Mouse (Mus musculus) testis, postnatal 14 days (tissue): Measurements from ENCODE around the gene Commd7.

Source experiments
- DNase-seq: peaks from one replicate; pipeline ENCODE4 v3.0.0; 2021; ENCODE audit warnings: low spot score

The Commd7 gene

DNA sequence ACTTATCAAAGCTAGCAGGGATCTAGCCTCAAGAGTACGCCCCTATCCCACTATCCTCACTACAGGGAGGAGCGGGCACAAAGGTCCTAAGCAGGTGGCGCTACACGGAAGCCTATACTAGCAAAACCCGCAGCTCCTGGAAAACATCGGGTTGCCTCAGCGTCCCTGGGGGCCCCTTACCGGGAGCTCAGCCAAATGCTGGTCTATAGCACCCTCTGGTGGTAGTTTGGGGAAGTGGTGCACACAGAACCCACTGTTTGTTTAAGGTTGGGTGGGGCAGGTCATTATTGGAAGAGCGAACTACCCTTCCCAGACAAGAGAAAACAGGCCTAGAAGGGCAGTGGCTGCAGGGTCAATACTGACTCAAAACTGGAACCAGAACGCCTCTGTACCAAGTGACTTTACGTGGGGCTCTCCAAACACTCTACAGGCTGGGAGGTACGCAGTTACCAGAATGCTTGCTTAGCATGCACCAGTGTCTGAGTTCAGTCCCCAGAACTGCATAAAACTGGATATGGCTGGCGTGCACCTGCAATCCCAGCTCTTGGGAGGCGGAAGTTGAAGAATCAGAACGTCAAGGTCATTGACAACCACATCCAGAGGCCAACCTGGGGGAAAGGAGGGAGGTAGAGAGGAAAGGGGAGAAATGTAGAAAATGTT, 45.9 kb downstream of the Commd7 start:
- peak; percentile 79 for DNase-seq

DNA sequence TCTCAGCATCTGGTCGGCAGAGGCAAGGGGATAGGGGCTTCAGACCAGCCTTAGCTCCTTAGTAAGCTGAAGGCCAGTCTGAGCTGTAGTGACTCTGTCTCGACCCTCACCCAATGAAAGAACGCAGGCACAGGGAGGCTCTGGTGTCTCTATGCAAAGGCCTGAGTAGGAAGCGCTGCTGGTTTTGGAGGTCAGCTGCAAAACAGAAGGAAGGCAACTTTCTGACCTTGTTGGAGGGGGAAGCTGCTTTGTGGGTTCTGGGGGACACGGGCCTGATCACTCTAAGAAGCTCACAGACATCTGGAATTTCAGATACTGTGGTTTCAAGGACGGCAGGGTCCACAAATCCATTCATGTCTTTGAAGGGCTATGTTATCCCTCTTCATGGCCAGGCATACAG, 46.6 kb downstream of the Commd7 start:
- DNase-seq, result no peak

DNA sequence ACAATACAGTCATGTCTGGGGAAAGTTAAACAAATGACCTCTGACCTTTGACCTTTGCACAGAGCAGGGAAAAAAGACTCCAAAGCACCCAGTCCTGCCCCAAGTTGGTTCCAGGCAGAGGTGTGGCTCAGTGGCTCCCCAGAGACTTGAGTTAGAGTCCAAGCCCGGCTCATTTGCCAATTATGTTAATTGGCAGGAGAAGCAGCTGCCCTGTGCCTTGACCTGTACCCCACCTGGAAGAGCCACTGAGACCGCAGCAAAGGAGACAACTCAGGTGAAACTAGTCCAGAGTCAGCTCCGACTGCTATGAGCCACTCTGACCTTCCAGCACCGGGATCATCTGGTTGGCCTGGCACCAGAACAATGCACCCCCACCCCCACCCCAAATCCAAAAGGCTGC, 48.2 kb downstream of the Commd7 start:
- DNase-seq, result no peak

DNA sequence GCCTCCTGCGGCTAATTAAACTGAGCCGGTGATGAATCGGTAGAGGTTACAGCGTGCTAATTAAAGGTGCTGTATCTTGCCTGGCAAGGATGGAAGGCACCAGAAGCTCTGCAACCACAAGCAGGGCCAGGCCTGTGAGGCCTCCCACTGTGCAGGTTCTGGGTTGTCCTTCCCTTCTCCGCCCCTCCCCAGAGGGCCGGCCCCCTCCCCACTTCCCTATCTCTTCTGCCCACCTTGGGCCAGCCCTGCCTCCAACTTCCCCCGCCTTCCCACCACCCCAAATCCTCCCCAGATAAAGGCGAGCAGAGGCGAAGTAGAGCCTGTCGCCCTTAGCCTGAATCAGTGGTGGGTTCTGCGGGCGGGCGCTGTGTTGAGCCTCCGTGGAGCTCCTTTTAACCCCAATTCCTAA, 48.9 kb downstream of the Commd7 start:
- DNase-seq, result no peak

DNA sequence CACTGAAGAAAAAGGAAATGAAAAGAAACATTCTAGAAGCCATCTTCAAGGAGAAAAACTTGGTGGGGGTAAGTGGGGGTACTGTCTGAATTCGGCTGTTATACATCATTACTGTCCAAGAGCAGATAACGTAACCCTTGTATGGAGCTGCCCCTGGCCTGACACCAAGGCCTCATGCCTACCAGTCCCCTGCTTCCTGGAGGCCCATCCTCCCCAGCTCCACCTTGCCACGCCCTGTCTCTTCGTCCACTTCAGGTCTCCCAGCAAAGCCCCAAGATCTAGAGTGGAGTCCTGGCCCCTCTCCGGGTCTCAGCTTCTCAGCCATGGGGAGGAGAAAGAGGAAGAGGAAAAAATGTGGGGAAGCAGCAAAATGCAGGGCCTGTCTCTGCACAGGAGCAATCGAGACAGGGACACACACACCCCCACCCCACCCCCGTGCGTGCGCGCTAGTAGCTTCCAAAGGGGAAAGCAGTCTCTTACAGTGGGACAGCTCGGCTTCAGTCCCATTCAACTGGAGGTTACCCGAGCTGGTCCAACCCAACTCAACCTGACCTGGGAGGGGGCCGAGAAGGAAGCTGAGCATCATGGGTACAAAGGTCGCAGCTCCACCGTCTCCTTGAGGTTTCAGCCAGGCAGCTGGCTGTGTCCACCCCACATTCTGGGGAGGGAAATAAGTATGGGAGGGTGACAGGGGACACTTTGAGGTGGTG, 49.5 kb downstream of the Commd7 start:
- DNase-seq, result no peak

DNA sequence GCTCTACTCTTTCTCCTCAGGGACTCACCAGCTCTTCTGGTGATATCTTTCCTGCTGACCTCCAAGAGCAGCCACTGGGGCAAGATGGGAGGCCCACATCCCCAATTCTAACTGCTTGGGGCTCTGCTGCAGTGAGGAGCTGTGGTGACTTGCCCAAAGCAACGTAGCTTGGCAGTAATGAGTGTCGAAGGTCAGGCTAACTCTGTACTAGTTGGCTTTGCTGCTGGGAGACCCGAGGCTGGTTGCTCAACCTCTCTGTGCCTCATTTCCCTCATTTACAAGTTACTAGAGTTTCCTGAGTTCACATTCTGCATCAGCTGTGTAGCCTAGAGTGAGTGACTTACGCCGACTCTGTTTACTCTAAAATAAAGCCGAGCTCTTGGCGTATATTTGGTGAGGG, 51.2 kb downstream of the Commd7 start:
- no peak for DNase-seq

DNA sequence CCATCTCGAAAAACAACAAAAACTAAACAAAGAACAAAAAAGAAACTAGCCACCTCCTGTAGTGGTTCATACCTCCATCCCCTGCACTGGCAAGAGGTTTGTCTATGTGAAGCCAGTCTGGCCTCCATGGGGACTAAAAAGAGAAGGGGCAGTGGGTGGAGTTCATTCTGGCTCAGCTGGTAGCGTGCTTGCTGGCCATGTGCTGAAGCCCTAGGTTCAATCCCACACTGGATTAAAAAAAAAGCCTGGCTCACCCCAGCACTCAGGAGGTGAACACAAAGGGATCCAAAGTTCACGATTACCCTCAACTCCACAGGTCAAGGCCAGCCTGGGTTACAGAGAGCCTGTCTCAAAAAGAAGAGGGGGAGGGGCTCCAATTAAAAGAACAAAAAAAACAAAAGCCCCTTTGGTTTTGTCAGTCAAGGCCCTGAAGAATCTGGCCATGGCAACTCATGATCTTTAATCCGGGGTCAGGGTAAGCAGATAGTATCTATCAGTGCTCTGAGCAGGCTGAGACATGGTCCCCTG, 52.1 kb downstream of the Commd7 start:
- no peak for DNase-seq

DNA sequence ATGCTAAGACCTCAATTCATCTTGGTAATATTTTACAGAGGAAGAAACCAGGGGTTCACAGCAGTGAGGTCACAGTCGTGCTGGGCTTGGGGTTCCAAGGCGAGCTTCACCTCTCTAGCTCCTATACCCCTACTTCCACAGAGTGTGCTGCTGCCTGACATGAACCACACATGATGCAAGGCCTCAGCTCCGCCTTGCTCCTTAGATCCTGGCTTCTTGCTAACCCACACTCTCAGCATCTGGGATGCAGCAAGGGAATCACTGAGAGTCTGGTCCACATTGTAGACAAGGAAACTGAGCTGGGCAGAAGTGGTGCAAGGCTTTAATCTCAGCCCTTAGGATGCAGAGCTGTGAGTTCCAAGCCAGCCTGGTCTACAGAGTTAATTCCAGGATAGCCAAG, 52.5 kb downstream of the Commd7 start:
- DNase-seq, result no peak

DNA sequence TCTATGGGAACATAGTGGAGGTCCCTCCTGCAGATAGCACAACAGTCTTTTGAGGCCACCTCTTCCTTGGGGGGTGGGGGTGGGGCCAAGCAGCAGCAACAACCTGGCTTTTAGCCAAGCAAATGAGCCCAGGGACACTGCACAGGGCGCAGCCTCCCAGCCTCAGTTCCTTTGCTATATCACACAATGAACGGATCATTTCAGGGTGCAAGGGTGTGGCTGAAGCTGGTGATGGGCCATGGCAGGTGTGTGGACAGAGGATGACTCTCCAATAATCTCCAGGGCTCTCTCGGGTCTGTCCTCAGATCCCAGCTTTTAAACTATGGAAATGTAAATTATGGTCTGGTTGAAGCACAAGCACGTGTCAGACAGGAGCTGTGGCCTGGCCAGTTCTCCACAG, 55.5 kb downstream of the Commd7 start:
- DNase-seq, result no peak

DNA sequence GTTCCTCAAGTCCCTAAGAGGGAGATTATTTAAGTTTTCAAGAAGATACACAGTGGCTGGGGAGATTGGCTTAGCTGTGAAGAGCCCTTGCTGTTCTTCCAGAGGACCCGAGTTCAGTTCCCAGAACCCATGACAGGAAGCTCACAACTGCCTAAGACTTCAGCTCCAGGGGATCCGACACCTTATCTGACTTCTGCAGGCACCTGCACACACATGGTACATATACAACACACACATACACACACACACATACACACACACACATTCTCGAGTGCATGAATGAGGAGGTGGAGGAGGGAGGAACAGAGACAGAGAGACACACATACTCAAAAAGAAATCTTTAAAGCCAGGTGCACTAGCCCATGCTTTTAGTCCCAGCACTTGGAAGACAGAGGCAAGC, 56.4 kb downstream of the Commd7 start:
- no peak for DNase-seq

DNA sequence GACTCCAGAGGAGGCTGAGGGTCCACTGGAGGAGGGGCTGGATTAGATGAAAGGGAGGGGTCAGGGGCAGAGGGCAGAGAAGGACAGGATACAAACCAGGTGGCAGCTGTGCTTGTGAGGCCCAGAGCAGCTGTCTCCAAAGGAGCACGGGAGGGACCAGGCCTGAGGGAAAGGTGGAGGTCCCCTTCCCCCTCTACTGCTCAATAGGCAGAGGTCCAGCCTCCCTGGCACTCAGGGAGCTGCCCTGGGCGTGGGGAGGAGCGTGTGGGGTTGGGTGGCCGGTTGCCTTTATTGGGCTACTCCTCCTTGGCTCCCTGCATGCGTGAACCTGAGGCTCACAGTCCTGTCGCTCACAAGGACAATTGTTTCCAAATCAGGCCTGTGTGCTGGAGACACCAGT, 57.0 kb downstream of the Commd7 start:
- DNase-seq, result no peak

DNA sequence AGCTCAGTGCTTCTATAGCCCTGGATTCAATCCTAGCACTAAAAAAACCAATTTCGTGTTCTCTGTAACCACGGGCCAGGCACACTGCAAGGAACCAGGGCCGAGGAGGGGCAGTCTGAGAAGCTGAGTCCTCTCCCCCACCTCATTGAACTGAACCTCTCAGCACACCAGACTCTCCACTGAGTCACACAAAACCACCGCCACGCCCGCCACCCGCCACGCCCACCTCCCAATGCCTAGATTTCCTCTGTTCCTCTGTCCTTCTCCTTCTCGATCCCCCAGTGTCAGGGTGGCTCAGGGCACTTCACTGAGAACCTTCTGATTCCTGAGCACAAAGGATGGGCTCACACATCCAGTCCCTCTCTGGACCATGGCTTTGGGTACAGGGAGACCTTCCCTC, 59.5 kb downstream of the Commd7 start:
- DNase-seq, result no peak

DNA sequence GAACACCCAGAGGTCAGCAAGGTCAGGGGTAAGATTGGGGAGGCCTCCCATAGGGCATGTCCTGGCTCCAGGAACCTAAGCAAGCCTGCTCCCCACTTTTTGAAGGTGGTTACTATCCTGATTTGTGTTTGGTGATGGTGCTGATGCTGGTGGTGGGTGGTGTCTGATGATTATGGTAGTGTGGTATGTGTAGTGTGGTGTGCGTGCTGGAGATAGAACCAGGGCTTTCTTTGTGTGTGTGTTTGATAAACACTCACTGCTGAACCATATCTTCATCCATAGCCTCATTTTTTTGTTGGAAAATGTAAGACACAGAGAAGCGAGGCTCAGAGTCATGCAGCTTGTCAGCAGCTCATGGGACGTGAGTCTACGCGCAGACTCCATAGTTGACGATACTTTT, 64.0 kb downstream of the Commd7 start:
- no peak for DNase-seq

DNA sequence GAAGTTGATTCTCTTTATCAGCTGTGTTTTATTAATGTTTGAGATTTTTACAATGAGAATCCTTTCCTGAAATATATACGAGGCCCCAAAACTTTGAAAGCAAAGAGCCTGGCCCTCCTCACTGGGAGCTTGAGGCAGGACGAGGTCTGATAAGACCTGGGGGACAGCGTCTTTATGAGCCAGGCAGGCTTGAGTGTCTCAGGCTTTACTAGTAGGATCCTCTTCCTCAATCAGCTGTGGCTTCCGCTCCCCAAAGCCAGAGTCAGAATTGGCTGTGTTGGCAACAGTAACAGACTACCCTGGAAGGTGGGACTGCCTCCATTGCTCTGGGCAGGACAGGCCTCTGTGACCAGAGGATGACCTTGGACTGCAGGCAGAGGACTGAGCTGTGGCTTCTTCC, 64.6 kb downstream of the Commd7 start:
- no peak for DNase-seq
